Mouse (Mus musculus) kidney, embryonic 15.5 days (tissue): ENCODE measurements around the gene Xpot. TPM values are rescaled to one million over a fixed set of nuclear protein-coding genes. Genes with fewer than 3 reads are reported as not detected.

Experiments used
- ATAC-seq: fragments of 200-750 bp; cut with Nextera tagmentation; replicated peaks from 2 replicates; pipeline ENCODE4 v1.8.0; 2017; ENCODE audit warnings: moderate TSS enrichment; ENCODE audit not compliant: low FRiP score
- H3K27ac ChIP-seq: fragments of 300-500 bp; sonication (generic); 2 replicates; pipeline ENCODE4 v1.5.1; 2015; ENCODE audit warnings: mild to moderate bottlenecking, inconsistent platforms
- H3K27me3 ChIP-seq: fragments of 300-500 bp; sonication (generic); 2 replicates; pipeline ENCODE4 v1.6.1; 2015; ENCODE audit warnings: inconsistent platforms
- H3K36me3 ChIP-seq: fragments of 300-500 bp; sonication (generic); 2 replicates; pipeline ENCODE4 v1.6.1; 2015; ENCODE audit warnings: inconsistent platforms
- H3K4me1 ChIP-seq: fragments of 300-500 bp; sonication (generic); 2 replicates; pipeline ENCODE4 v1.6.1; 2015; ENCODE audit warnings: inconsistent platforms
- H3K4me2 ChIP-seq: fragments of 300-500 bp; sonication (generic); 2 replicates; pipeline ENCODE4 v1.6.1; 2015; ENCODE audit warnings: moderate library complexity, mild to moderate bottlenecking, inconsistent platforms
- H3K4me3 ChIP-seq: fragments of 300-500 bp; sonication (generic); replicated peaks from 2 replicates; pipeline ENCODE4 v1.5.1; 2015; ENCODE audit warnings: mild to moderate bottlenecking, inconsistent platforms
- H3K9ac ChIP-seq: fragments of 300-500 bp; sonication (generic); 2 replicates; pipeline ENCODE4 v1.6.1; 2015; ENCODE audit warnings: mild to moderate bottlenecking, inconsistent platforms
- H3K9me3 ChIP-seq: fragments of 300-500 bp; sonication (generic); replicated peaks from 2 replicates; pipeline ENCODE4 v1.6.1; 2016; ENCODE audit warnings: inconsistent platforms
- WGBS: fragments of 180-500 bp; shearing (Covaris S2); methylation state at CpG from one replicate; pipeline ENCODE4 v1.1.7; 2015; ENCODE audit warnings: mixed read lengths; 5-methylcytosine and 5-hydroxymethylcytosine counted together
- polyA plus RNA-seq: library from polyadenylated mRNA; unstranded; fragments of >200 nt; fragmentation: Nextera tagmentation; extraction: Ambion mirVana; gene quantifications from 2 replicates; pipeline ENCODE4 v1.2.1, GENCODE M21; 2015

Gene Xpot
- polyA plus RNA-seq, result 50.8 and 55.9 TPM in 2 replicates

DNA sequence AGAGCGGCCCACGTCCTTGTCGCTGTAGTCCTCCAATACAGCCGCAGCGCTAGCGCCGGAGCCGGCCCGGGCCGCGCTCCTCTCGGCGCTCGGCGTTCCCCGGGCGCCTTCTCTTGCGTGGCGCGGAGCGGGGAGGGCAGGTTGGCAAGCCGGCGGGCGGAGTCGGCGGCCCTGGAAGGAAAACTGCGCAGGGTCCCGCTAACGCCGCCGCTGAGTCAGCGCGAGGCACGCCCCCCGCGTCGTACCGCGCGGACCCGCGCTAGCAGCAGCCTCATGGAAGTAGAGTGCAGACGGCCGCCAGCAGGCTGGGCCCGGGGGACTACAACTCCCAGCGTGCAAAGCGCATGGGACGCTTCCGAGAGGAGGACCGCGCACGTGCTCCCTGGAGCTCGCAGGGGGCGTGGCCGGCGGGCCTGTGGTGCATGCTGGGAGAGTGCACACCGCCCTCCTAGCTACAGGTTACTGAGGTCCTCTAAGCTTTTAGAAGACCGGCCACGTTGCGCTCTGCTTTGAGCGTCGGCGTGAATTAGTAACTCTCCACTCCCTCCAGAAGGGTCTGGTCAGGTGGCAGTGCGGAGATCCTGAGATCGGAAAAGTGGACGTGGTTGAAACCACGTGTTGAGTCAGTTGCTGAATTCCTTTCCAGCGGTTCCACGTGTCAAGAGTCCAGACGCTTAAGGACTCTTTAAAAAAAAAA, at the start of gene Xpot:
Gene Xpot, minus strand, starts transcription at position 147 of the 697 bp plus-strand sequence.
- H3K27ac ChIP-seq, result peak within 1 kb of the TSS; percentile 95
- H3K4me3 ChIP-seq, result peak within 1 kb of the TSS; percentile 82
- H3K27me3 ChIP-seq, result no peaks in the 10 kb centered on the region
- peak within 1 kb of the TSS; percentile 76 for H3K4me2 ChIP-seq
- ATAC-seq, result peak; percentile 100
- H3K36me3 ChIP-seq, result peaks cover 18% of the 10 kb centered on the region
- no peaks in the 10 kb centered on the region for H3K9me3 ChIP-seq
- under 1% methylated on average over 70 of the region's 70 CpGs for WGBS
- H3K9ac ChIP-seq, result peak within 1 kb of the TSS; percentile 75
- H3K4me1 ChIP-seq, result peaks cover 12% of the 10 kb centered on the region

DNA sequence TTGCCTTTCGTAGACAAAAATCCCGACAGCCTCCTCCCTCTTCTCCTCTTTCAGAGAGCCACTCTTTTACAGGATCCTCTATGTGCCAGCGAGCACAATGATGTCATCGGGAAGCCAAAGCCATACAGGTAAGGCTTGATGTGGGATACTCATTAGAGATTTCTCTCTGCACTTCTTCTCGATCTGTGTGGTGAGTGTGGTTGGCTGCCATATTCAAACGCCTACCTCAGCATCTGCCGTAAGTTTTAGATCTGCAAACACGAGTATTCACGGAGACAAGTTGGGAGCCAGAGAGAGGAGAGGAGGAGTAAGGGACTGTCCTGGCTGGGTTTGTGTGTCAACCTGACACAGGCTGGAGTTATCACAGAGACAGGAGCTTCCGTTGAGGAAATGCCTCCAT, 43.0 kb upstream of the Xpot start:
- Histone ChIP-seq H3K9ac (no peak overlapping the region), H3K36me3 (no peaks in the 10 kb centered on the region), H3K27ac (no peak overlapping the region), H3K9me3 (no peaks in the 10 kb centered on the region; the same call in 1 of the 2 replicates), H3K4me1 (peaks cover 2% of the 10 kb centered on the region; the same call in 1 of the 2 replicates), H3K4me3 (no peak overlapping the region), H3K27me3 (no peaks in the 10 kb centered on the region), H3K4me2 (no peak overlapping the region)
- ATAC-seq, result no peak
- WGBS, result 87% methylated on average over 10 of the region's 10 CpGs

DNA sequence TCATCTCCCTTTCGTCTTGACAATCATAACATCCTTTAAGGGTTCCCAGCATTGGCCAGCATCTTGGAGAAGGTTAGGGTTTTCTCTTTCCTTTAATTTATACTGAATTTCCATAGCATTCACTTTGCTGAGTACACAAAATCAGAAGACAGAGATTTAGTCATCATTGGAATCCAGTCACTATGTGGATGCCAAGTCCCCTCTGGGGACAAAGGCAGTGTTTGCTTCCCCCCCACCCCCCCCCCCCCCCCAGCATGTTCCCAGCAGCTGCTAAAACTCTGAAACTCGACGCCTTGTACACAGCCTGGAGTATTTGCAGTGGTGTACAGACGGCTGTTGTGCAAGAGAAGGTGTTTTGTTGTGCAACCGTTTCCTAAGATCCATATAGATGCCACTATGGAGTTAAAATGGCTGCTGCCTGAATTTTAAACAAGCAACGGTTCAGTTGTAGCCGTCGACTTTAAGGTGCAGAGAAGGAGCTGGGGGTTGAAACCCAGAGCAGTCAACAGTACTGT, 39.6 kb upstream of the Xpot start:
- Histone ChIP-seq H3K27me3 (no peaks in the 10 kb centered on the region), H3K4me3 (no peak overlapping the region), H3K4me1 (peaks cover 9% of the 10 kb centered on the region; the same call in 1 of the 2 replicates), H3K27ac (no peak overlapping the region), H3K4me2 (no peak overlapping the region), H3K36me3 (no peaks in the 10 kb centered on the region), H3K9ac (no peak overlapping the region), H3K9me3 (no peaks in the 10 kb centered on the region)
- 71% methylated on average over 8 of the region's 8 CpGs for WGBS
- no peak for ATAC-seq

DNA sequence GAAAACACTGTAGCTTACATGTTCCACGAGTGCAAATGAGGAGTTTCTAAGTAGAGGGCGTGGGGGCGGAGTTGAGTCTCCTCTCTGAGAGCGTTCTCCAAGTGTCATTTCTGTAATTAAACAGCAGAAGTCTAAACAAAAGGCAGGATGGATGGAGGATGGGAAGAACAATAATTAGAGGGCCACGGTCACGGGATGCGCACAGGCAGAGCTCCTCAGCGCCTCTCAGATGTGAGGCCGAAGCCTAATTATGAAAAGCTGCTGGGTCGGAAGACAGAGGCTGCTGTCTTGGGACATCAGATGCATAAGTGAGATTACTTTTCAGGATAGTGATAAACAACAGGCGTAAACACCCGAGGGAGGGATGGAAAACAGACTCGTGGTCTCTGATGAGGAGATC, 37.5 kb upstream of the Xpot start:
- ATAC-seq, result no peak
- no peak overlapping the region for H3K4me3 ChIP-seq

DNA sequence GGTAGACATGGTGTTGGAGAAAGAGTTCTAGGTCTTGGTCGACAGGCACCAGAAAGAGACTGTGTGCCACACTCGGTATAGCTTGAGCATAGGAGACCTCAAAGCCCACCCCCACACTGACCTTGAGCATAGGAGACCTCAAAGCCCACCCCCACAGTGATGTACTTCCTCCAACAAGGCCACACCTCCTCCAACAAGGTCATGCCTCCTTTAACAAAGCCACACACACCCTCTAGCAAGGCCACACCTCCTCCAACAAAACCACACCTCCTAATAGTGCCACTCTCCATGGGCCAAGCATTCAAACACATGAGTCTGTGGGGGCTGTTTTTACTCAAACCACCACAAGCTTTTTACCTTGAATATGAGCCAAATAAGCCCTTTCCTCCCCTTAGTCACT, 36.6 kb upstream of the Xpot start:
- WGBS, result 88% methylated on average over 2 of the region's 2 CpGs
- H3K4me3 ChIP-seq, result no peak overlapping the region
- no peaks in the 10 kb centered on the region for H3K36me3 ChIP-seq
- H3K27me3 ChIP-seq, result no peaks in the 10 kb centered on the region
- no peaks in the 10 kb centered on the region for H3K9me3 ChIP-seq
- H3K4me2 ChIP-seq, result no peak overlapping the region
- peaks cover 9% of the 10 kb centered on the region; the same call in 1 of the 2 replicates for H3K4me1 ChIP-seq
- no peak overlapping the region for H3K9ac ChIP-seq
- no peak overlapping the region for H3K27ac ChIP-seq
- no peak for ATAC-seq

More for the DNA sequence above, 37.5 kb upstream of the Xpot start:
- Histone ChIP-seq H3K9ac (no peak overlapping the region), H3K27ac (no peak overlapping the region), H3K4me1 (peaks cover 9% of the 10 kb centered on the region; the same call in 1 of the 2 replicates), H3K36me3 (no peaks in the 10 kb centered on the region), H3K27me3 (no peaks in the 10 kb centered on the region), H3K4me2 (no peak overlapping the region), H3K9me3 (no peaks in the 10 kb centered on the region)
- WGBS, result 55% methylated on average over 13 of the region's 13 CpGs

DNA sequence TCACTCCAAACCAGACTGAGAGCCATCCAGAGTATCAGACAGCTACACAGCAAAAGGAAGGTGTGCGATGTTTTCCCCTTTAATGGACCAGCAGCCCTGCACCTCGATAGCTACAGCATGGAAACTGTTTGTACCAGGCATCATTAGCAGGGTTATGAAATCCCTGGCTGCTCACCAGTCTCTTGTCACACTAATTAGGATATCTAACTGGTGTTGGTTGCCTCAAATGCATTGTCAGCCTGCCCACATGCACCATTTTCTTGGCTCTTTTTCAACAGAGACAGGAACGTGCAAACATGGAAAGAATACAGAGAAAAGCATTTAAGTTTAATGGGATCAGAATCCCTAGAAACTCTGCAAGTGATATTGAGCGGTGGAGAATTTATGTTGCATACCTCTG, 29.8 kb upstream of the Xpot start:
- Histone ChIP-seq H3K4me2 (no peak overlapping the region), H3K36me3 (no peaks in the 10 kb centered on the region), H3K9me3 (no peaks in the 10 kb centered on the region), H3K4me1 (no peaks in the 10 kb centered on the region), H3K27me3 (no peaks in the 10 kb centered on the region), H3K4me3 (no peak overlapping the region), H3K27ac (no peak overlapping the region), H3K9ac (no peak overlapping the region)
- 90% methylated on average over 4 of the region's 4 CpGs for WGBS
- ATAC-seq, result no peak

DNA sequence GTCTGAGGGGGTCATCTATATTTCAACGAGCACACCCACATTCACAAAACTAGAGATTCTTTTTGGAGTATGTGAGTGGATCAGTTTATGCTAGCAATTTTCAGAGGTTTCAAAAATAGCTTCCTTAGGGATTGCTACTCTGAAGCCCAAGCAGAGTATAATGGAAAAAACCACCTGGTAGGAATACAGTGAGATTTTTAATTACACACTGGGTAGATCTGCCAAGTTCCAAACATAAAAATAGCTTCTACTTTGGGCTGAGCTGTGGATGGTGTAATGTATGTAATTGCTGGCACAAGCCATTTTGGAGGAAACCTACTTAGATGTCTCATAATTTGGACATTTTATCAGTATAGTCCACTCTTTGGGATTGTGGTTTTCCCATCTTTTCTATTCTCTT, 26.9 kb upstream of the Xpot start:
- no peak overlapping the region for H3K9ac ChIP-seq
- no peaks in the 10 kb centered on the region for H3K27me3 ChIP-seq
- no peaks in the 10 kb centered on the region for H3K4me1 ChIP-seq
- no peak for ATAC-seq
- H3K36me3 ChIP-seq, result no peaks in the 10 kb centered on the region
- H3K4me2 ChIP-seq, result no peak overlapping the region
- no peak overlapping the region for H3K27ac ChIP-seq
- WGBS, result 85% methylated on average over 1 of the region's 1 CpGs
- no peak overlapping the region for H3K4me3 ChIP-seq
- H3K9me3 ChIP-seq, result no peaks in the 10 kb centered on the region

DNA sequence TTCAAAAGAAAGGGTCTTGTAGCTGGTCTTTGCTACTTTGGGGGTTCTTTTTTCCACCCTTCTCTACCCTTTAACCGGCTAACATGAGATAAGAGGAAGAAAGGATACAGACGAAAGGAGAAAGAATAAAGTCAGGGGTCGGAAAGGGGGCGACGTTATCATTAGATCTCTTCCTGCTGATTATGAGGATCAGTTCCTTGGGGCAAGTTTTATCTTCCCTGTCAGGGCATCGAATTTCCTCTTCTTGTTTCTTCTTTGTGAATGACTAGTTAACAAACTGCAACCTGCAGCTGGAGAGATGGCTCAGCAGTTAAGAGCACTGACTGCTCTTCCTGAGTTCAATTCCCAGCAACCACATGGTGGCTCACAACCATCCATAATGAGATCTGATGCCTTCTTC, 20.2 kb upstream of the Xpot start:
- peaks cover 12% of the 10 kb centered on the region for H3K4me1 ChIP-seq
- H3K9ac ChIP-seq, result no peak overlapping the region
- H3K27ac ChIP-seq, result no peak overlapping the region
- no peak for ATAC-seq
- H3K36me3 ChIP-seq, result no peaks in the 10 kb centered on the region
- peaks cover 27% of the 10 kb centered on the region for H3K27me3 ChIP-seq
- no peak overlapping the region for H3K4me2 ChIP-seq
- WGBS, result 53% methylated on average over 6 of the region's 6 CpGs
- H3K9me3 ChIP-seq, result no peaks in the 10 kb centered on the region
- H3K4me3 ChIP-seq, result no peak overlapping the region

DNA sequence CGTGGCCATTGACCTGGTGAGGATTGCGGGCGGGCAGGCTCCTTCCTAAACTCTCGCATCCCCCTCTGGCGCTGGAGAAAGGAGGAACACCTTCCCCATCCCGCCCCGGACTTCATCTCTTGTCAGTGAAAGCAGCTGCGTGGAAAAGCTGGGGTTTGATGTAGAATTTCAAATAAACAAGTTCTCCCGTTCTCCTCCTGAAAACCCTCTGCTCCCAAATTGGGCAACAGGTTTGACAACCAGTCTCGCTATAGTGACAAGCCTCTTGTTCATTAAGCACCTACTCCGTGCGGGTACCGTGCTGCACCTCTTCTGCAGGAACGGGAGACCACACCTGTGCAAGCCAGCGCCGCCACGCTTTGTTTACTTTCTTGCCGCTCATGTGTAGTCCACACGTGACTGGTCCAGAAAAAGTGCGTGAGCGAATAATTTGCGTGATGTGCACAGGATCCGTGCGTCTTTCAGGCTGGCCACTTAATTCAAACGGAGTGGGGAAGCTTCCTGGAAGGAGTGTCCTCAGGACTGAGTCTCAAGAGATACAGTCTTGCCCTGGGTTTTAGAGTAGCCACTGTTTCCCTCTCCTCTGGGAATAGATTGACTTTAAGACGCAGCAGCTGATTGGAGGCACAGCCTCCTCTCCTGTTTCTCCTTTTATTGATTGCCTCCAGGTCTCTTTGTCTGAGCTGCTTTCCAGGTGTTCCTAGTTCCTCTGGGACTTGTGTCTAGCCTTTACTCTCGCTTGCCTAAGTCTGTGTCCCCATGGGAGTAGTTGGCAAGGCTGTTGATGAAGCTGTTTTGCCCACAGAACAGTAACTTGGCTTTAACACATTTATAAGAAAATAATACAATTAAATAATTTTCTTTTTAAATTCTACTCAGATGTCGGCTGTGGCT, 16.2 kb upstream of the Xpot start:
- peak overlapping the region; percentile 50 for H3K9ac ChIP-seq
- 0 out of 2 replicates have a peak, but pooled peaks have one; percentile 24 for ATAC-seq
- peak overlapping the region; percentile 100 for H3K4me2 ChIP-seq
- 5% methylated on average over 28 of the region's 28 CpGs for WGBS
- H3K27ac ChIP-seq, result no peak overlapping the region
- H3K4me1 ChIP-seq, result peaks cover 18% of the 10 kb centered on the region
- H3K36me3 ChIP-seq, result no peaks in the 10 kb centered on the region
- peaks cover 44% of the 10 kb centered on the region for H3K27me3 ChIP-seq
- peak overlapping the region; percentile 61 for H3K4me3 ChIP-seq
- no peaks in the 10 kb centered on the region for H3K9me3 ChIP-seq

DNA sequence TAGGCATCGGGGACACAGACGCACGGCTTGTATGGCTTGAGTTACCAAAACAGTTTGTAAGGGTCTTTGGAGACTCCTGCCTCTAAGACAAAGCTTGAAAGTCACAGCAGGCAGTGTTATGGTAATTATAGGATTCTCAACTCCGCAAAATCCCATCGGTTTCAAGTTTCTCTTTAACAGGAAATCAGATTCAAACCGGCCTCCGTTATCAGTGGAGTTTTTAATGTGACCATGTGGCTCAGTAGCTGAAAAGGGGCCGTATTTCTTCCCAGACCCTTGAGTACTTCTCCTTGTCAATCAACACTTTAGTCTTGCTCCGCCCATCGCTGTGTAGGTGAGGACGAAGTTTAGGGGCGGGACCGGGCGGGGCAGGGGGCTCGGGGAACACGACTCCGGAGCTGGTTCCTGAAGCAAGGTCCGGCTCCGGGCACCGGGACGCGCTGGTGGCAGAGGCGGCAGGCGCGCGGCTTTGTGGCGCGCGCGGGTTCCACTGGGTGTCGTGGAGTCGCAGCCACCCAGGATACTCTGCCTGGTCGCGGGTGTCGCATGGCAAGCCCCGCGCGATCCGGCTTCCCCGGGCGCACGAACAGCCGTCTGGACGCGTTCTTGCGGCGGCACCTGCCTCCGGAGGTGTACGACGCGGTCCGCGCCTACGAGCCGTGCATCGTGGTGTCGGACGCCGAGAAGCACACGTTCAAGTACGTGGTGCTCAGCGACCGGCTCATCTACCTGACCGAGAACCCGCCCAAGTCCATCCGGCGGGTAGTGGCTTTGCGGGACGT, 15.3 kb upstream of the Xpot start, which contains the start of gene D930020B18Rik:
Gene D930020B18Rik, plus strand, starts transcription at position 317 of the 782 bp plus-strand sequence.
- Histone ChIP-seq H3K9ac (peak within 1 kb of the TSS; percentile 50), H3K4me3 (peak within 1 kb of the TSS; percentile 61), H3K36me3 (no peaks in the 10 kb centered on the region), H3K4me1 (peaks cover 18% of the 10 kb centered on the region), H3K4me2 (peak within 1 kb of the TSS; percentile 100), H3K27ac (no peak within 1 kb of the TSS), H3K9me3 (no peaks in the 10 kb centered on the region), H3K27me3 (peaks cover 44% of the 10 kb centered on the region)
- WGBS, result under 1% methylated on average over 69 of the region's 69 CpGs
- ATAC-seq, result peak; percentile 64

DNA sequence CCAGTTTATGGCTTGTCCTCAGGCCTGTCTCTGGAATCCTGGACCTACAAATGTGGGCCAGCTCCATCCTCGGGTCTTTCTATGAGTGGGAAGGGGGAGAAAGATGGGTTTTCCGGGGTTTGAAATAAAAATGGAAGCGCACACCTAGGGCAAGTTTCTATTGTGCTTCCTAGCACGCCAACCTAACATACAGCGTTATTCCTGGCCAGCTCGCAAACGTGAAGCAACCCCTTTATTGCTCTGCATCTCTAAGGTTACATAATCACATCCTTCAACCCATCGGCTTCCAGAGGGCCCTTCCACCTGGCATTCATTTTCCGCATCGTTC, 14.8 kb upstream of the Xpot start:
- no peak overlapping the region for H3K27ac ChIP-seq
- peaks cover 18% of the 10 kb centered on the region for H3K4me1 ChIP-seq
- WGBS, result 11% methylated on average over 10 of the region's 10 CpGs
- no peaks in the 10 kb centered on the region for H3K9me3 ChIP-seq
- H3K36me3 ChIP-seq, result no peaks in the 10 kb centered on the region
- peak overlapping the region; percentile 100 for H3K4me2 ChIP-seq
- peak overlapping the region; percentile 61 for H3K4me3 ChIP-seq
- ATAC-seq, result no peak
- peak overlapping the region; percentile 50; the same call in 1 of the 2 replicates for H3K9ac ChIP-seq
- peaks cover 44% of the 10 kb centered on the region for H3K27me3 ChIP-seq
